Mouse (Mus musculus): ENCODE results near the gene Scaf1. TPM values are rescaled to one million over a fixed set of nuclear protein-coding genes. Genes with fewer than 3 reads are reported as not detected.
A peak's percentile ranks its signal among the peaks of the same experiment; 100 is the strongest.

Scaf1 gene
- polyA plus RNA-seq, 1 experiment, result 219 TPM

DNA sequence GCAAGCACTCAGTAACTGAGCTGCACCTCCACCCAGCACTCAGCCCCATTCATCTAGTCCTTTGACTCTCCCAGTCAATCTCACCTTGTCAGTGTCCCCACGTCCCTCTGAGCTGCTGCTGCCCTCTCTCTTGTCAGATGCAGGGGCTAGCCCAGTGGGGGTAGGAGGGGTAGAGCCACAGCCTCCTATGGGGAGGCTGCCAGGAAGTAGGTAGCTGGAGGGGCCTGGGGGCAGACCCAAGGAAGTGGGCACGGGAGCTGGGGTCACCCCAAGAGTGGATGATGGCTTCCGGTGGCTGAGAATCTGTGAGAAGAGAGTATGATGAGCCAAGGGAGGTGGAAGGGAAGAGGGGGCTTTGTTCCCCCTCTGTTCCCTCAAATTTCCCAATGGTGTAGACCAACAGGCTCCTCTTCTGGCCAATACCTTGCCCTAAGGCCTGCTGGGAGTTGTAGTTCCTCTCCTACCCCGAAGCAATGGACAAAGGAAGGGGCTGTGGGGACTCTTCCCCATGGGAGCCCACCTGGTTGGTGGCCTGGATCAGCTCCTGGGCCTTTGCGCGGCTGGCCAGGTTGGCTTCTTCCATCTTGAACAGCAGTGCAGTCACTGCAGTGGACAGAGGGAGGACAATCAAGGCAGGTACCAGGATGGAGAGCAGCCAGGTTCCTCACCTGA is 10.7 kb downstream of the Scaf1 start:
- Histone ChIP-seq H3K4me3 (replicated peaks) (peak overlapping the region; percentile 16), H3K27me3 (replicated peaks) (no peaks in the 10 kb centered on the region), H3K9me3 (no peaks in the 10 kb centered on the region), H3K4me1 (peaks cover 74% of the 10 kb centered on the region), H3K36me3 (replicated peaks; ENCODE audit: low read length) (peaks cover 98% of the 10 kb centered on the region)
- TF ChIP-seq GATA1 (IDR thresholded peaks at IDR 0.05; ENCODE audit: borderline replicate concordance, low read length) (no peak), FLI1 (IDR thresholded peaks at IDR 0.05; ENCODE audit: low read length) (no peak)

DNA sequence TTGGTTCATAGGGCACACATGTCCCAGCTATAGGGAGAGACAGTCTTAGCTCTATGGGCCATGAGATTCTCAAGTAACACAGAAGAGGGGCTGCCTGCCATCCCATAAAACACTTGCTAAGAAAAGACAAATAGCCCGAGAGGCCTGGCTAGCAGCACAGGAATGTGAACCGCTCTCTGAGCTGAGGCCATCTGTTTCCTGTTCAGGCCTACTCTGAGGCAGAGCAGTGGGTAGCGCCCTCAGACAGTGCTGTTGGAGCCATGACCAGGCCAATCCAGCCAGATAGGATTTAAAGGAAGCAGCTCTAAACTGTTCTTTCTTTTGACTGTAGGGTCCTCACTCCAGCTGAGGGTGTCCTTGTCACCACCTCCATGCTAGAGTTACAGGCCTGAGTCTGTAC is 11.6 kb downstream of the Scaf1 start:
- H3K9me3 ChIP-seq, result no peaks in the 10 kb centered on the region
- peaks cover 98% of the 10 kb centered on the region for H3K36me3 ChIP-seq (replicated peaks; ENCODE audit: low read length)
- peaks cover 83% of the 10 kb centered on the region for H3K4me1 ChIP-seq
- no peak for TF ChIP-seq GATA1 (IDR thresholded peaks at IDR 0.05; ENCODE audit: borderline replicate concordance, low read length)
- no peak for TF ChIP-seq FLI1 (IDR thresholded peaks at IDR 0.05; ENCODE audit: low read length)
- H3K4me3 ChIP-seq (replicated peaks), result peak overlapping the region; percentile 64
- H3K27me3 ChIP-seq (replicated peaks), result no peaks in the 10 kb centered on the region

DNA sequence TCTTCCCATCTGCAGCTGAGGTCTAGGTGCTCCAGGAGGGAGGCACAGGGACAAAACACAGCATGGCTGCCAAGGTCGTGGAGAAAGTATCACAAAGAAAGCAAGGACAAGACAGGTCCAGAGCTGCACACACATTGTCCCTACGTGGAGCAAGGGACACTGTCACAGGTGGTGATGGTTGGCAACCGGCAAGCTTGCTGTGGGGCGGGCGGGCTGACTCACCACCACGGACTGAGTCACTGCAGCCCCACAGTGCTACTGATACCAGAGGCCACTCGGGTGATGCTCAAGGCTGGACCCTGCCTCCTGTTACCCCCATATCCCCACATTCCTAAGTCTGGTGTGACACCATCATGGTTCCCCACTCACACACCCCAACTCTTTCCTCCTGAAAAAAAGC is 13.7 kb downstream of the Scaf1 start:
- Histone ChIP-seq H3K4me3 (replicated peaks) (peak overlapping the region; percentile 77), H3K4me1 (peaks cover 90% of the 10 kb centered on the region), H3K9me3 (no peaks in the 10 kb centered on the region), H3K36me3 (replicated peaks; ENCODE audit: low read length) (peaks cover 84% of the 10 kb centered on the region), H3K27me3 (replicated peaks) (no peaks in the 10 kb centered on the region)
- TF ChIP-seq GATA1 (IDR thresholded peaks at IDR 0.05; ENCODE audit: borderline replicate concordance, low read length), result no peak
- no peak for TF ChIP-seq FLI1 (IDR thresholded peaks at IDR 0.05; ENCODE audit: low read length)

DNA sequence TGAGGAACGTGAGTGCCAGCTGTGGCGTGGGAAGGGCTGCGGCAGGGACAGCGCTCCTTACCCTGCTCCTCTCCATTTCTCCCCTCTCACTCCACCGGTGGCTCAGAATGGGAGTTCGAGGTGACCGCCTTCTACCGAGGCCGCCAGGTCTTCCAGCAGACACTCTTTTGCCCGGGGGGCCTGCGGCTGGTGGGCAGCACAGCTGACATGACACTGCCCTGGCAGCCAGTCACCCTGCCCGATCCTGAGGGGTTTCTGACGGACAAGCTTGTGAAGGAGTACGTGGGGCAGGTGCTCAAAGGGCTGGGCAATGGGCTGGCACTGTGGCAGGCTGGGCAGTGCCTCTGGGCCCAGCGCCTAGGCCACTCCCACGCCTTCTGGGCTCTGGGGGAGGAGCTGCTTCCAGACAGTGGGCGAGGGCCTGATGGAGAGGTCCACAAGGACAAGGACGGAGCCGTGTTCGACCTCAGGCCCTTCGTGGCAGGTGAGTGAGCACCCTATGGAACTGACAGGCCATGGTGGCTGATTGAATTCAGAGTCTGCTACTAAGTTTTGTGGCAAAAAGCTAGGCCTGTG is 15.5 kb downstream of the Scaf1 start:
- H3K4me1 ChIP-seq, result peaks cover 86% of the 10 kb centered on the region

DNA sequence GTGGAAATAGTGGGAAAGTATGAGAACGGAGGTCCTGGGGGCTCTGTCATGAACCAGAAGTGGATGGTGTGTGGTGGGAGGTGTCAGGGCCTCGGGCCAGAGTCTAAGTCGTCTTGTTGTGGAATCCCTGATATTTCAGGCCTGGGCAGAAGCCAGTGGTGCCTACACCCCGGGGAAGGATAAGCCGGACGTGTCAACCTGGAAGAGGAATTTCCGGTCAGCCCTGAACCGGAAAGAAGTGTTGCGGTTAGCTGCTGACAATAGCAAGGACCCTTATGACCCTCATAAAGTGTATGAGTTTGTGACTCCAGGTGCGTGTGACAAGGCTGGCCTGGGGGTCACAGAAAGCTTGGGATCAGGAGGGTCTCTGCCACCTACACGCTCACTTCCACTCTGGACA is 16.4 kb downstream of the Scaf1 start:
- Histone ChIP-seq H3K4me1 (peaks cover 86% of the 10 kb centered on the region), H3K4me3 (replicated peaks) (peak overlapping the region; percentile 78), H3K36me3 (replicated peaks; ENCODE audit: low read length) (peaks cover 73% of the 10 kb centered on the region)

More for the DNA sequence above, 15.5 kb downstream of the Scaf1 start:
- TF ChIP-seq GATA1 (IDR thresholded peaks at IDR 0.05; ENCODE audit: borderline replicate concordance, low read length) (no peak), FLI1 (IDR thresholded peaks at IDR 0.05; ENCODE audit: low read length) (no peak)
- peaks cover 72% of the 10 kb centered on the region for H3K36me3 ChIP-seq (replicated peaks; ENCODE audit: low read length)
- peak overlapping the region; percentile 84 for H3K4me3 ChIP-seq (replicated peaks)
- H3K27me3 ChIP-seq (replicated peaks), result no peaks in the 10 kb centered on the region
- no peaks in the 10 kb centered on the region for H3K9me3 ChIP-seq

DNA sequence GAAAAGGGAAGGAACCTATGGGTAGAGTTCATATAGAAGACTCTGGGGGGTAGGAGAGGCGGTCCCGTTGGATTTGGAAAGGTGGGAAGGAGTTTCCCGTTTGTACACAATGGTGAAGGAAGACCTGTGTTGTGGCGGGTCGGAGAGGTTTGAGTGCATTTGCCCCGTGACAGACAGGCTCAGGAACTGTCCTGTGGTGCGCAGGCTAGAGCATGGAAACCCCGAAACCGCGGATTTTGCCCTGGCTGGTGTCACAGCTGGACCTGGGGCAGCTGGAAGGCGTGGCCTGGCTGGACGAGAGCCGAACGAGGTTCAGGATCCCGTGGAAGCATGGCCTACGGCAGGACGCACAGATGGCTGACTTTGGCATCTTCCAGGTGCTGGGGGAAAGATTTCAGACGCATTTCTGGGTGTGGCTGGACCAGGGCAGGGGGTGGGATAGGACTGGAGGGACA is 17.6 kb downstream of the Scaf1 start, which contains the start of gene Bcl2l12:
TSS of gene Bcl2l12 (minus strand) at position 212 of the 455 bp plus-strand sequence.
- H3K4me1 ChIP-seq, result peaks cover 77% of the 10 kb centered on the region
- H3K9me3 ChIP-seq, result no peaks in the 10 kb centered on the region

More for the DNA sequence above, 16.4 kb downstream of the Scaf1 start:
- Histone ChIP-seq H3K9me3 (no peaks in the 10 kb centered on the region), H3K27me3 (replicated peaks) (no peaks in the 10 kb centered on the region)
- no peak for TF ChIP-seq FLI1 (IDR thresholded peaks at IDR 0.05; ENCODE audit: low read length)
- no peak for TF ChIP-seq GATA1 (IDR thresholded peaks at IDR 0.05; ENCODE audit: borderline replicate concordance, low read length)

DNA sequence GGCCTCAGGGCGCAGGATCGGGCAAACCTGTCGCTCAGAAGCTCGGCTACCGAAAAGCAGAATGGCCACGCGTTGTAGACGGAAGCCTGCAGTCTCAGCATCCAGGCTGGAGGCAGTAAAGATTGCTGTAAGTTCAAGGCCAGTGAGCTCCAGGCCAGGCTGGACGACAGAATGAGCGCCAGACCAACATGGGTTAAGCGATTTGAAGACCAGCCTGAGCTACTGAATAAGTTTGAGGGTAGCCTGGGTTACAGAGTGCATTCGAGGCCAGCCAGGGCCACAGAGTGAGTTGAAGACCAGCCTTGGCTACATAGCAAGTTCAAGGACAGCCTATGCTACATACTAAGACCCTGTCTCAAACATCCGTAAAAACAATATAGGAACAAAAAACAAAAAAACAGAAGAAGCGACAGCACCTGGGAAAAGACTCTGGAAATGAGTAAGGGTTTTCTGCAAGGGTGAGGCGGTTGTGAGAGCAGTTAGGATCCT is 18.2 kb downstream of the Scaf1 start:
- no peak for TF ChIP-seq FLI1 (IDR thresholded peaks at IDR 0.05; ENCODE audit: low read length)
- no peak for TF ChIP-seq GATA1 (IDR thresholded peaks at IDR 0.05; ENCODE audit: borderline replicate concordance, low read length)
- Histone ChIP-seq H3K4me3 (replicated peaks) (peak overlapping the region; percentile 99), H3K4me1 (peaks cover 73% of the 10 kb centered on the region), H3K36me3 (replicated peaks; ENCODE audit: low read length) (peaks cover 74% of the 10 kb centered on the region), H3K27me3 (replicated peaks) (no peaks in the 10 kb centered on the region), H3K9me3 (no peaks in the 10 kb centered on the region)

More for the DNA sequence above, 17.6 kb downstream of the Scaf1 start, which contains the start of gene Bcl2l12:
- Histone ChIP-seq H3K4me3 (replicated peaks) (peak within 1 kb of the TSS; percentile 99), H3K36me3 (replicated peaks; ENCODE audit: low read length) (peaks cover 74% of the 10 kb centered on the region), H3K27me3 (replicated peaks) (no peaks in the 10 kb centered on the region)
- TF ChIP-seq GATA1 (IDR thresholded peaks at IDR 0.05; ENCODE audit: borderline replicate concordance, low read length) (no peak), FLI1 (IDR thresholded peaks at IDR 0.05; ENCODE audit: low read length) (no peak)

DNA sequence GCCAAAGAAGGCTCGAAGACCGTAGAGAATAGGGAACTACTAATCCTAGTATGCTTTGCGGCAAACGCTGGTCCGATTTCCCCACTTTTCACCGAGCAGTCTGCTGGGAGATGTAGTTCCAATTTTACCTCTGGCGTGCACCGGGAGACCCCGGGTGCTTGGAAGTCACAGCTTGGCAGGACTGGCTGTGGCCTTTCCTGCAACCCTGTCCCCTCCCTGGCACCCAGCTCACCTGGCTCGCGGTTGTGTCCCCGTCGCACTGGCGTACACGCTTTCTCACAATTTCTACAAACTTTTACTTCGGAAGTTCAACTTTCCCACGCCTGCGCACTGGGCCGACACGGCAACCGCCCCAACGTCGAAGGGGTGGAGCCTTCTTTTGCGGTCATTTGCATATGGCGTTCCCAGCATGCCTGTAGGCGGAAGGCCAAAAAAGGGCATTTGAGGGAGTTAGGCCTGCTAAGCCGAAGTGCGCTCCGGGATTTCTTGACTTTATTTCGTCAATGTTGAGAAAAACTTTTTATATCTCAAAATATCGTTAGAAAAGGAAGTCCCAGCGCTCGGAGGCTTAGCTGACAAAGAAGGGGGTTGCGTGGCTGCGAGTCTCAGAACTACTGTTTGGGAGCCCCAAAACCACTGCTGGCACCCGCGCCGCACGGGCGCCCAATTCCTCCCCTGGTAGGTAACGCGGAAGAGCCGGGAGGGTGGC is 18.8 kb downstream of the Scaf1 start, which contains the start of gene Irf3:
TSS of gene Irf3 (plus strand) at position 418 of the 709 bp plus-strand sequence.
- TF ChIP-seq GATA1 (IDR thresholded peaks at IDR 0.05; ENCODE audit: borderline replicate concordance, low read length) (no peak), FLI1 (IDR thresholded peaks at IDR 0.05; ENCODE audit: low read length) (no peak)
- H3K27me3 ChIP-seq (replicated peaks), result no peaks in the 10 kb centered on the region
- H3K36me3 ChIP-seq (replicated peaks; ENCODE audit: low read length), result peaks cover 74% of the 10 kb centered on the region
- no peaks in the 10 kb centered on the region for H3K9me3 ChIP-seq
- H3K4me1 ChIP-seq, result peaks cover 73% of the 10 kb centered on the region
- H3K4me3 ChIP-seq (replicated peaks), result peak within 1 kb of the TSS; percentile 99

DNA sequence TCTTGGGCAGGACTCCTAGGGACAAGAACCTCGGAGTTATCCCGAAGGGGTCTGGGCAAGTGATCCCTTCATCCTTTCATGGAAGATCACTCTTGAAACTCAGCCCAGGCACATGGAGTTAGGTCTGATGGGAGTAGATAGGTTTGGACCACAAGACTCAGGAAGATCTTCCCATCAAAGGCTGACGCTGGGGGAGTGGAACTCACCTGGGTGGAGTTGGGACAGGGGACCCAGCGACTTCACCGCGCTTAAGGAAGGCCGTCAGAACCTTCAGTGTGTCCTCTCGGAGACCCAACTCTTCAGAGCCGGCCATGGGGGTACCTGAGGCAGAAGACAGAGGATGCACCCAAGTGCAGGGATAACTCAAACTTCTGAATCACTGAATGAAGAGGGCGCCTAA is 19.5 kb downstream of the Scaf1 start:
- Histone ChIP-seq H3K4me3 (replicated peaks) (peak overlapping the region; percentile 99), H3K27me3 (replicated peaks) (no peaks in the 10 kb centered on the region), H3K4me1 (peaks cover 66% of the 10 kb centered on the region), H3K36me3 (replicated peaks; ENCODE audit: low read length) (peaks cover 74% of the 10 kb centered on the region), H3K9me3 (no peaks in the 10 kb centered on the region)
- TF ChIP-seq GATA1 (IDR thresholded peaks at IDR 0.05; ENCODE audit: borderline replicate concordance, low read length) (no peak), FLI1 (IDR thresholded peaks at IDR 0.05; ENCODE audit: low read length) (no peak)

Data from megakaryocyte, embryonic 14.5 days (primary cell).